Mouse (Mus musculus) kidney, adult 2 months (tissue): ENCODE measurements around the gene Supt4a.

Source experiments
- CTCF ChIP-seq: fragments of 200-500 bp; conservative IDR thresholded peaks from 2 replicates; pipeline ENCODE4 v1.5.1; 2011; ENCODE audit warnings: low read depth, mild to moderate bottlenecking, control low read depth, low read length, moderate library complexity, mixed read lengths; ENCODE audit not compliant: insufficient read depth, insufficient read length
- POLR2A ChIP-seq: fragments of 200-500 bp; IDR thresholded peaks from one replicate; pipeline ENCODE4 v1.6.1; 2011; ENCODE audit warnings: low read depth, low read length, control low read depth

- TF ChIP-seq CTCF: 0 out of 2 replicates have a peak, but pooled peaks have one; percentile 2
- no peak for TF ChIP-seq POLR2A
Measured at GRCm38 (mm10) chr11:87704289-87704688, 33.1 kb upstream of the Supt4a start.
